Mouse (Mus musculus) olfactory bulb, adult 2 months (tissue): ENCODE results near the gene Ndufv2.

ENCODE experiments used
- CTCF ChIP-seq: fragments of 200-500 bp; IDR thresholded peaks from 2 replicates; pipeline ENCODE4 v1.5.1; 2012; ENCODE audit warnings: low read depth, mild to moderate bottlenecking, low read length, moderate library complexity; ENCODE audit not compliant: insufficient read depth
- POLR2A ChIP-seq: fragments of 200-500 bp; IDR thresholded peaks from 2 replicates; pipeline ENCODE4 v1.6.1; 2012; ENCODE audit warnings: mild to moderate bottlenecking, low read depth, low read length, moderate library complexity; ENCODE audit not compliant: insufficient read depth

DNA sequence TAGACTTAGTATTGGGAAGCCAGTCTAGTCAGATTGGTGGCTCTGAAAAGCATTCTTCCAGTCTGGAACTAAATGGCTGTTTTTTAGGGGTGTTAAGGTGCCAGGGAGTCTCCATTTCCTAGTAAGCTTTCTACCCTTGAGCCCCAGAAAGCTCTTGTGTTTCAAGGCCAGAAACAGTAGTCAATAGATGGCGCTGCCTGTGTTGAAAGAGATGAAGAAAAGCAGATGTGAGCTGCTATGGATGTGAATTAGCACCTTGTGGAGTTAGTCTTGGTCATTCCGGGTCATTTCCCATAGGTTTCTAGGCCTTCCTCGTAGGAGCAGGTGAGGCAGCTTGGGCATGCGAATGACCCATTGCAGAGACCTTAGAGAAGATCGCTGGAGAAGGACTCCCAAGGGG, 23.9 kb upstream of the Ndufv2 start:
- TF ChIP-seq CTCF (no peak), POLR2A (no peak)
